Mouse (Mus musculus): ENCODE data around the gene Apol7e. TPM values are rescaled to one million over a fixed set of nuclear protein-coding genes. Genes with fewer than 3 reads are reported as not detected.

Gene Apol7e
- polyA plus RNA-seq (2017; shearing (Covaris generic)), result 100 to 1,000 TPM in 1 of 2 experiments, 10 to 100 TPM in 1; 42.2 to 233 TPM

DNA sequence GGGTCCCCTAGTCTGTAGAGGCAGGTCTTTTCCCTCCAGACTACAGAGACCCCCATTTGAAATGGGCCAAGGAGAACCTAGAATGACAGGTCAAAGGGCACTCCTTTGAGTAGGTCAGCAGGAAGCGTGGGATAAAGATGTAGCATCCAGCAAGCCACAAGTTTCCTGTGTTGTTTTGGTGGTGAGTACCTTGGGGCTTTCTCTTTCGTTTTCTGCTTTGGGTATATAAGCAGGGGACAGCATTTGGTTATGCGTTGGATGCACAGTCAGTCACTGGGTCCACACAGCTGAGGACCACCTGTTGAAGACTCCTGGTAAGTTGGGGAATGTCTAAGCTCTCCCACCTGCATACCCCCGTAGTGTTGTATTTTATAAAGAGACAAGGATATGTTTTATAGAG lies at the start of gene Apol7e:
Apol7e (plus strand) TSS at position 202 of the 400 bp plus-strand sequence.

DNA sequence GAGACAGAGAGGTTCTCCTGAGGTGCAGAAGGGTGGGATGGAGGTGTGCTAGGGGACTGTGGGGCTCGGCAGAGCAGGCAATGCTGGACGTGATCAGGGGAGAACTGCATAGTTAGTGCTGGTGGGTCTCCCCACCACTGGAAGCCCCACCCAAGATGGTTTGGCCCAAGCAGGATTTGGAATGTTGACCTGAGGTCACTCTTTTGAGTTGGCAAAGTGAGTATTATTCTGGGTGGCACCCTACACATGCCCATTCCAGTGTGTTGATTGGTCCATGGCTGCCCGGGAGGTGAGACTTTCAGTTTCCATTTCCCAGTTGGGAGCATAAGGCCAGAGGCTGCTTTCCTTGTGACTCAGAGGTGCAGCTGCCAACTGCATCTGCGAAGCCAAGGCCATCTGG lies 30.1 kb downstream of the Apol7e start, which contains the start of gene Apol9b:
Apol9b (plus strand) TSS at position 301 of the 400 bp plus-strand sequence.

GRCm38 (mm10) chr15:77756848-77757247 lies 58.2 kb downstream of the Apol7e start, which contains the start of gene Apol8:
Gene Apol8, minus strand, starts transcription at chr15:77757003.

Other genes starting within 250 kb of the Apol7e start
- under 1 TPM in 1 of 2 experiments, not detected in 1; 0.43 TPM for gene Apol10a, start 221.8 kb upstream of the Apol7e start, polyA plus RNA-seq (2017; shearing (Covaris generic))
- gene Apol11a, start 190.6 kb upstream of the Apol7e start, polyA plus RNA-seq (2017; shearing (Covaris generic)), result under 1 TPM; 0.37 to 0.55 TPM
- 1 to 10 TPM in 1 of 2 experiments, under 1 TPM in 1; 0.30 to 1.3 TPM for gene Apol7c, start 165.5 kb upstream of the Apol7e start, polyA plus RNA-seq (2017; shearing (Covaris generic))
- gene 1700025B11Rik, start 137.0 kb upstream of the Apol7e start, polyA plus RNA-seq (2017; shearing (Covaris generic)), result not detected
- 1 to 10 TPM; 2.1 to 4.8 TPM for gene Apol10b, start 102.7 kb upstream of the Apol7e start, polyA plus RNA-seq (2017; shearing (Covaris generic))
- not detected for gene Gm36245, start 99.6 kb upstream of the Apol7e start, polyA plus RNA-seq (2017; shearing (Covaris generic))
- 1 to 10 TPM; 1.2 to 3.1 TPM for gene Apol11b, start 55.6 kb upstream of the Apol7e start, polyA plus RNA-seq (2017; shearing (Covaris generic))
- gene Apol9b, start 30.2 kb downstream of the Apol7e start, polyA plus RNA-seq (2017; shearing (Covaris generic)), result 10 to 100 TPM; 13.2 to 66.3 TPM
- under 1 TPM; 0.06 to 0.42 TPM for gene Apol8, start 58.1 kb downstream of the Apol7e start, polyA plus RNA-seq (2017; shearing (Covaris generic))
- 100 to 1,000 TPM; 122 to 330 TPM for gene Myh9, start 143.3 kb downstream of the Apol7e start, polyA plus RNA-seq (2017; shearing (Covaris generic))
- 100 to 1,000 TPM; 188 to 230 TPM for gene Txn2, start 230.1 kb downstream of the Apol7e start, polyA plus RNA-seq (2017; shearing (Covaris generic))